Mouse (Mus musculus) megakaryocyte-erythroid progenitor cell, adult 5-6 weeks (primary cell): ENCODE data around the gene Galk1. TPM values are rescaled to one million over a fixed set of nuclear protein-coding genes. Genes with fewer than 3 reads are reported as not detected.

ENCODE experiments used
- total RNA-seq, 2 experiments: library from RNA; stranded (forward) in 1 of 2; stranded (reverse) in 1 of 2; fragments of 200-1000, 215-1000 nt in 1 of 2; fragments of >200 nt in 1 of 2; fragmentation: Nextera tagmentation in 1 of 2; gene quantifications; 2 replicates each; pipeline ENCODE4 v1.2.3; 2014 to 2017

Gene Galk1
- total RNA-seq, 2 experiments from 2014 or later = 29.7 to 31.7 TPM

Other genes with a start within 250 kb of the Galk1 start
- 29.0 and 44.6 TPM in 2 replicates for gene Tmem94, start 247.3 kb downstream of the Galk1 start, total RNA-seq (2014; fragmentation: Nextera tagmentation)
- 15.1 and 31.5 TPM in 2 replicates for gene Tmem94, start 247.3 kb downstream of the Galk1 start, total RNA-seq (2017)
- gene Caskin2, start 199.1 kb downstream of the Galk1 start, total RNA-seq (2014; fragmentation: Nextera tagmentation) = 9.5 and 9.8 TPM in 2 replicates
- 1.4 and 3.7 TPM in 2 replicates for gene Caskin2, start 199.1 kb downstream of the Galk1 start, total RNA-seq (2017)
- gene Tsen54, start 198.0 kb downstream of the Galk1 start, total RNA-seq (2014; fragmentation: Nextera tagmentation) = 20.4 and 32.6 TPM in 2 replicates
- gene Tsen54, start 198.0 kb downstream of the Galk1 start, total RNA-seq (2017) = 16.8 and 17.1 TPM in 2 replicates
- gene Llgl2, start 188.7 kb downstream of the Galk1 start, total RNA-seq (2014; fragmentation: Nextera tagmentation) = 8.9 and 12.7 TPM in 2 replicates
- gene Llgl2, start 188.7 kb downstream of the Galk1 start, total RNA-seq (2017) = 4.0 and 8.0 TPM in 2 replicates
- 0.11 TPM in 1 of 2 replicates, not detected in the other for gene Myo15b, start 154.3 kb downstream of the Galk1 start, total RNA-seq (2014; fragmentation: Nextera tagmentation)
- 0.69 TPM in 1 of 2 replicates, not detected in the other for gene Myo15b, start 154.3 kb downstream of the Galk1 start, total RNA-seq (2017)
- gene Smim5, start 112.8 kb downstream of the Galk1 start, total RNA-seq (2014; fragmentation: Nextera tagmentation) = 40.3 and 83.8 TPM in 2 replicates
- 24.6 and 29.4 TPM in 2 replicates for gene Smim5, start 112.8 kb downstream of the Galk1 start, total RNA-seq (2017)
- gene Smim6, start 100.7 kb downstream of the Galk1 start, total RNA-seq (2014; fragmentation: Nextera tagmentation) = 2.0 and 5.2 TPM in 2 replicates
- gene Smim6, start 100.7 kb downstream of the Galk1 start, total RNA-seq (2017) = not detected in 2 replicates
- gene Sap30bp, start 79.4 kb downstream of the Galk1 start, total RNA-seq (2014; fragmentation: Nextera tagmentation) = 20.8 and 33.2 TPM in 2 replicates
- gene Sap30bp, start 79.4 kb downstream of the Galk1 start, total RNA-seq (2017) = 251 and 314 TPM in 2 replicates
- 19.7 and 22.7 TPM in 2 replicates for gene Recql5, start 79.2 kb downstream of the Galk1 start, total RNA-seq (2014; fragmentation: Nextera tagmentation)
- gene Recql5, start 79.2 kb downstream of the Galk1 start, total RNA-seq (2017) = 17.0 and 21.0 TPM in 2 replicates
- gene Itgb4, start 38.0 kb downstream of the Galk1 start, total RNA-seq (2014; fragmentation: Nextera tagmentation) = 0.07 and 0.37 TPM in 2 replicates
- gene Itgb4, start 38.0 kb downstream of the Galk1 start, total RNA-seq (2017) = 0.65 TPM in 1 of 2 replicates, not detected in the other
- 594 and 607 TPM in 2 replicates for gene H3f3b, start 15.2 kb upstream of the Galk1 start, total RNA-seq (2014; fragmentation: Nextera tagmentation)
- gene H3f3b, start 15.2 kb upstream of the Galk1 start, total RNA-seq (2017) = 709 and 905 TPM in 2 replicates
- gene Unk, start 17.6 kb upstream of the Galk1 start, total RNA-seq (2014; fragmentation: Nextera tagmentation) = 27.0 and 53.0 TPM in 2 replicates
- gene Unk, start 17.6 kb upstream of the Galk1 start, total RNA-seq (2017) = 11.0 and 12.0 TPM in 2 replicates
- 47.1 and 58.7 TPM in 2 replicates for gene Unc13d, start 65.2 kb upstream of the Galk1 start, total RNA-seq (2014; fragmentation: Nextera tagmentation)
- 24.8 and 36.3 TPM in 2 replicates for gene Unc13d, start 65.2 kb upstream of the Galk1 start, total RNA-seq (2017)
- gene Wbp2, start 74.3 kb upstream of the Galk1 start, total RNA-seq (2014; fragmentation: Nextera tagmentation) = 57.6 and 94.8 TPM in 2 replicates
- gene Wbp2, start 74.3 kb upstream of the Galk1 start, total RNA-seq (2017) = 21.2 and 23.9 TPM in 2 replicates
- gene Trim47, start 114.5 kb upstream of the Galk1 start, total RNA-seq (2014; fragmentation: Nextera tagmentation) = 8.7 and 12.2 TPM in 2 replicates
- gene Trim47, start 114.5 kb upstream of the Galk1 start, total RNA-seq (2017) = 2.3 and 6.5 TPM in 2 replicates
- gene Trim65, start 118.4 kb upstream of the Galk1 start, total RNA-seq (2014; fragmentation: Nextera tagmentation) = 17.4 and 20.5 TPM in 2 replicates
- 8.2 and 8.3 TPM in 2 replicates for gene Trim65, start 118.4 kb upstream of the Galk1 start, total RNA-seq (2017)
- 79.8 and 89.1 TPM in 2 replicates for gene Mrpl38, start 126.1 kb upstream of the Galk1 start, total RNA-seq (2014; fragmentation: Nextera tagmentation)
- 39.6 and 49.6 TPM in 2 replicates for gene Mrpl38, start 126.1 kb upstream of the Galk1 start, total RNA-seq (2017)
- 27.2 and 30.0 TPM in 2 replicates for gene Fbf1, start 155.4 kb upstream of the Galk1 start, total RNA-seq (2014; fragmentation: Nextera tagmentation)
- gene Fbf1, start 155.4 kb upstream of the Galk1 start, total RNA-seq (2017) = 21.6 and 32.0 TPM in 2 replicates
- 82.7 and 85.5 TPM in 2 replicates for gene Ten1, start 186.1 kb upstream of the Galk1 start, total RNA-seq (2014; fragmentation: Nextera tagmentation)
- gene Ten1, start 186.1 kb upstream of the Galk1 start, total RNA-seq (2017) = 28.1 and 28.8 TPM in 2 replicates
- gene Acox1, start 186.3 kb upstream of the Galk1 start, total RNA-seq (2014; fragmentation: Nextera tagmentation) = 18.2 and 21.3 TPM in 2 replicates
- 19.9 and 27.1 TPM in 2 replicates for gene Acox1, start 186.3 kb upstream of the Galk1 start, total RNA-seq (2017)
- gene Evpl, start 225.4 kb upstream of the Galk1 start, total RNA-seq (2014; fragmentation: Nextera tagmentation) = 0.32 TPM in 1 of 2 replicates, not detected in the other
- gene Evpl, start 225.4 kb upstream of the Galk1 start, total RNA-seq (2017) = 0.69 and 0.80 TPM in 2 replicates